Mouse (Mus musculus): ENCODE measurements at regions not wholly inside any gene's neighbourhood (a gene's known extent, or its start where the extent isn't known, plus 50 kb on each side); places are given as distances from the start of the nearest gene placed in this dataset.

- Histone ChIP-seq H3K4me2 (replicated peaks) (no peak overlapping the region), H3K9ac (replicated peaks) (no peak overlapping the region), H3K36me3 (no peaks in the 10 kb centered on the region), H3K9me3 (no peaks in the 10 kb centered on the region), H3K4me1 (no peaks in the 10 kb centered on the region), H3K4me3 (no peak overlapping the region), H3K27me3 (no peaks in the 10 kb centered on the region), H3K27ac (replicated peaks) (no peak overlapping the region)
- ATAC-seq (ENCODE audit: low FRiP score, low read depth) = no peak
- 68% methylated on average over 2 of the region's 2 CpGs for WGBS
These were observed 535.0 kb downstream of the 1700129C05Rik start for GRCm38 (mm10) chr14:58607734-58608133.

DNA sequence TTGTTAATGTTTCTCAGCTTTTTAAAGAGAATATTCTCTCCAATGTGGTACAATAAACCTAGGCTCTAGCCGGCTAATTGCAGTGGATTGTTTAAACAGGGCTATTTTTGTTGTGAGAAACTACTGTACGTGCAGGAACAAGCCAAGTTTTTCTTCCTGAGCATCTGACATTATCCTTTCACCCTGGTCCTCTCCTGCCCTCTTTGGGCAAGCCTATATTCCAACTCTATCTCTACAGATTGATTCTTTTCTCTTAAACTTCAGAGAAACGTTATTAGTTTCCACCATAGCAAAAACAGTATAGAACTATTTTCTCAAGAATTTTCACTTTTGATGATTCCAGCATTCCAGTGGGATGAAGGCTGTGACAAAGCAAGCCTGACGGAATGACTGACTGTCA is 535.2 kb downstream of the Fgf9 start:
- H3K27ac ChIP-seq (replicated peaks) = no peak overlapping the region
- no peaks in the 10 kb centered on the region for H3K4me1 ChIP-seq
- no peak overlapping the region for H3K9ac ChIP-seq (replicated peaks)
- no peaks in the 10 kb centered on the region for H3K36me3 ChIP-seq
- ATAC-seq (ENCODE audit: low FRiP score, low read depth) = no peak
- no peak overlapping the region for H3K4me2 ChIP-seq (replicated peaks)
- H3K4me3 ChIP-seq = no peak overlapping the region
- no peaks in the 10 kb centered on the region for H3K9me3 ChIP-seq
- 78% methylated on average over 4 of the region's 4 CpGs for WGBS
- H3K27me3 ChIP-seq = no peaks in the 10 kb centered on the region

- no peak overlapping the region for H3K9ac ChIP-seq (replicated peaks)
- no peak for ATAC-seq (ENCODE audit: low FRiP score, low read depth)
- 84% methylated on average over 3 of the region's 3 CpGs for WGBS
- no peaks in the 10 kb centered on the region for H3K9me3 ChIP-seq
- no peak overlapping the region for H3K4me3 ChIP-seq
- H3K27me3 ChIP-seq = no peaks in the 10 kb centered on the region
- no peak overlapping the region for H3K4me2 ChIP-seq (replicated peaks)
- no peaks in the 10 kb centered on the region for H3K36me3 ChIP-seq
- H3K4me1 ChIP-seq = no peaks in the 10 kb centered on the region
- H3K27ac ChIP-seq (replicated peaks) = no peak overlapping the region
These were observed 528.5 kb downstream of the Fgf9 start for GRCm38 (mm10) chr14:58598867-58599266.

DNA sequence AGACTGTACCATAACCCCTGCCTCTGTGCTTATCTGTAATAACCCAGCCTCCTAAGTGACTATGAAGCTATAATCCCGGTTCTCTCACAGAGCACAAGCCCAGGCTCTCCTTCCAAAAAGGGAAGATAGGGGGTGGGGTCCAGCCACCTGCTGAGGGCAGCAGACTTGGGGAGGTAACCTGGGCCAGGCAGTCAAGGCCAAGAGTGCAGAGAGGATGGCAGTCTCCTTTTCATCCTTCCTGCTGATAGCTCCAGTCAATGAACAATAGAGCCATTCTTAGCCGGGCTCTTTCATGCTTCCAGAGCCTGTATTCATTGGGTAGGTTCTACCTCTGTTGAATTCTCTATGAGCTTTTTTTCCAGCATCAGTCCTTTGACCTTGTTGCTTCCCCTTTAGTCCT is 527.5 kb downstream of the Fgf9 start:
- no peak overlapping the region for H3K4me3 ChIP-seq
- ATAC-seq (ENCODE audit: low FRiP score, low read depth) = no peak
- no peak overlapping the region for H3K9ac ChIP-seq (replicated peaks)
- no peaks in the 10 kb centered on the region for H3K36me3 ChIP-seq
- no peaks in the 10 kb centered on the region for H3K27me3 ChIP-seq
- no peaks in the 10 kb centered on the region for H3K4me1 ChIP-seq
- no peaks in the 10 kb centered on the region for H3K9me3 ChIP-seq
- no peak overlapping the region for H3K27ac ChIP-seq (replicated peaks)
- 26% methylated on average over 2 of the region's 2 CpGs for WGBS
- no peak overlapping the region for H3K4me2 ChIP-seq (replicated peaks)

DNA sequence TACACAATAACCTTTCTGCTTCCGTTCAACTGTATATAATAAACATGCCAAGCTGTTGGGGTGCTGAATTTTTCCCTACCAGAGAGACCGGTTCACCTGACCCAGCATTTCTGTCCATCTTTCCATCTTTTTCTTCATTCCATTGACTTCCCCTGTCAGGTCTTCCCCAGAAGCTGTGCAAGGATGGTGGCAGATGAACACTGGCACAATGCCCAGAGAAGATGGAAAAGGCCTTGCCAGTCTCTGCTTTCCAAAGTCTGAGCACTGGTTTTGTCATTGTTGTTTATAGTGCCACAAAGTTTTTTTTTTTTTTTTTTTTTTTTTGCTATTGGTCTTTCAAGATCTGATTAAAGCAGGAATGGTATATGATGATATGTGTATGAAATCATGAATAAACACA is 526.6 kb downstream of the Fgf9 start:
- no peak for ATAC-seq (ENCODE audit: low FRiP score, low read depth)

DNA sequence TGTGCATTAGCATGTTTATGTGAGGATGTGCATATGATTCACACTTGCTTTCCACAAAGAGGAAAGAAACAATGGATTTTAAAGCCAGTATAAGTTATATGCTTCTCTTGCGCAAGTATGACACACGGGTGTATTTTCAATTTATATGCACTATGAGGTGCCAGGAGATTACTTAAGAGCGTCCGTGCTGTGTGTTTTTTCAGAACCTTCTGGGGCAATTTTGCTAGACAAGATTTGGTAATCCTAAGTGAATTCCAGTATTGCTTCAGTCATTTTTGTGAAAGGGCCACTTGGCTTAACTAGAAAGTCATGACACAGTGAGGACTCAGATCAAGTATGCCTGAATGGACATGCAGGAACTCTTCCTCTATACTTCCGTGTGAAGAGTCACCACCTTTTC is 511.5 kb downstream of the Fgf9 start:
- no peaks in the 10 kb centered on the region for H3K4me1 ChIP-seq
- 92% methylated on average over 5 of the region's 5 CpGs for WGBS
- no peaks in the 10 kb centered on the region for H3K9me3 ChIP-seq
- no peak for ATAC-seq (ENCODE audit: low FRiP score, low read depth)
- H3K4me3 ChIP-seq = no peak overlapping the region
- H3K9ac ChIP-seq (replicated peaks) = no peak overlapping the region
- H3K36me3 ChIP-seq = no peaks in the 10 kb centered on the region
- no peak overlapping the region for H3K27ac ChIP-seq (replicated peaks)
- no peaks in the 10 kb centered on the region for H3K27me3 ChIP-seq
- H3K4me2 ChIP-seq (replicated peaks) = no peak overlapping the region

More for the DNA sequence above, 526.6 kb downstream of the Fgf9 start:
- Histone ChIP-seq H3K4me3 (no peak overlapping the region), H3K27ac (replicated peaks) (no peak overlapping the region), H3K9me3 (no peaks in the 10 kb centered on the region), H3K4me1 (no peaks in the 10 kb centered on the region), H3K9ac (replicated peaks) (no peak overlapping the region), H3K4me2 (replicated peaks) (no peak overlapping the region), H3K27me3 (no peaks in the 10 kb centered on the region), H3K36me3 (no peaks in the 10 kb centered on the region)
- WGBS = 90% methylated on average over 2 of the region's 2 CpGs

- Histone ChIP-seq H3K4me1 (no peaks in the 10 kb centered on the region), H3K27me3 (no peaks in the 10 kb centered on the region), H3K9me3 (no peaks in the 10 kb centered on the region)
These were observed 499.7 kb downstream of the Fgf9 start for GRCm38 (mm10) chr14:58570021-58570420.

GRCm38 (mm10) chr14:58567472-58567871 is 497.1 kb downstream of the Fgf9 start:
- Histone ChIP-seq H3K36me3 (no peaks in the 10 kb centered on the region), H3K9me3 (no peaks in the 10 kb centered on the region), H3K9ac (replicated peaks) (no peak overlapping the region), H3K4me2 (replicated peaks) (no peak overlapping the region), H3K4me3 (no peak overlapping the region), H3K27ac (replicated peaks) (no peak overlapping the region), H3K27me3 (no peaks in the 10 kb centered on the region), H3K4me1 (no peaks in the 10 kb centered on the region)
- no peak for ATAC-seq (ENCODE audit: low FRiP score, low read depth)

More at GRCm38 (mm10) chr14:58570021-58570420, 499.7 kb downstream of the Fgf9 start:
- H3K27ac ChIP-seq (replicated peaks) = no peak overlapping the region
- 87% methylated on average over 2 of the region's 2 CpGs for WGBS
- H3K36me3 ChIP-seq = no peaks in the 10 kb centered on the region
- no peak overlapping the region for H3K4me2 ChIP-seq (replicated peaks)
- H3K9ac ChIP-seq (replicated peaks) = no peak overlapping the region
- no peak overlapping the region for H3K4me3 ChIP-seq
- no peak for ATAC-seq (ENCODE audit: low FRiP score, low read depth)

DNA sequence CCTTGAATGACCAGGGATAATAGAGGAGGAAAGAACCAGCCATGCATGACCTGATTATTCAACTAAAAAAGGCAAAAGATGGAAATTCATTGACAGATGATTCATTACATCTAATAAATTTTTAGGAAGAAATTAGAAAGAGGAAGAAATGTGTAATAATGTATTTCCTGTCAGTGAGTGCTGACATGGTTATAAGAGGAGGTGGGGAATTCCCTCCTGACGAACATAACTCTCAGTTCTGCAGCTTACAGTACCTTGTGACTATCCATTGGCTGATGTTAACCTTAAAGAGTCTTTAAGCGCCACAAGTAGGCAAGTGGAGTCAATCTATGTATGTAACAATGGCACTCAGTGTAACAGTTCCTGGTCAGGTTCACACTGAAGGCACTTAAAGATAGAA is 492.7 kb downstream of the Fgf9 start:
- Histone ChIP-seq H3K27me3 (no peaks in the 10 kb centered on the region), H3K4me2 (replicated peaks) (no peak overlapping the region), H3K4me1 (no peaks in the 10 kb centered on the region), H3K4me3 (no peak overlapping the region), H3K9me3 (no peaks in the 10 kb centered on the region), H3K36me3 (no peaks in the 10 kb centered on the region), H3K9ac (replicated peaks) (no peak overlapping the region), H3K27ac (replicated peaks) (no peak overlapping the region)
- 84% methylated on average over 2 of the region's 2 CpGs for WGBS
- no peak for ATAC-seq (ENCODE audit: low FRiP score, low read depth)

GRCm38 (mm10) chr14:58550785-58551184 is 480.4 kb downstream of the Fgf9 start:
- Histone ChIP-seq H3K9me3 (no peaks in the 10 kb centered on the region), H3K36me3 (no peaks in the 10 kb centered on the region), H3K4me2 (replicated peaks) (no peak overlapping the region), H3K27me3 (peaks cover 42% of the 10 kb centered on the region), H3K27ac (replicated peaks) (no peak overlapping the region), H3K4me3 (no peak overlapping the region), H3K4me1 (no peaks in the 10 kb centered on the region), H3K9ac (replicated peaks) (no peak overlapping the region)
- WGBS = 47% methylated on average over 2 of the region's 2 CpGs
- ATAC-seq (ENCODE audit: low FRiP score, low read depth) = no peak

DNA sequence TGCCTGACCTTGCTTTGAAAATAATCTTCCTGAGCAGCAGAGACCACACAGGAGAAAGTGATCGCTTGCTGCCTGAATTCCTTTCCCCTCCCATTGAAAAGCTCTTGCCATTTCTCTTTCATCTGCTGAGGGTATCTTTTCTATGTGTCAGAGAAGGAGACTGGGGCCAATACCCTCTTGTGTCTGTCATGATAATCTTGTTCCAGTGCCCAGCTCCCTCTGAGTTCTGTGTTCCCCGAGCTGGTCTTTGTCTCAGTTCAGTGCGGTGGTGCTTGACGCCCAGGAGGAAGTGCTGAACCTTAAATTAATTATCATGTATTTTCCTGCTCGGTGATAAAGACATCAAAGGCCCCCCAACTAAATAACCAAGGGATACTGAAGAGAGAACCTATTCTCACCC is 475.4 kb downstream of the Fgf9 start:
- no peaks in the 10 kb centered on the region for H3K36me3 ChIP-seq
- H3K4me3 ChIP-seq = no peak overlapping the region
- H3K4me1 ChIP-seq = no peaks in the 10 kb centered on the region
- WGBS = 5% methylated on average over 5 of the region's 5 CpGs
- H3K9me3 ChIP-seq = no peaks in the 10 kb centered on the region
- no peak overlapping the region for H3K27ac ChIP-seq (replicated peaks)
- no peak overlapping the region for H3K4me2 ChIP-seq (replicated peaks)
- H3K9ac ChIP-seq (replicated peaks) = no peak overlapping the region
- H3K27me3 ChIP-seq = peaks cover 46% of the 10 kb centered on the region
- ATAC-seq (ENCODE audit: low FRiP score, low read depth) = no peak

DNA sequence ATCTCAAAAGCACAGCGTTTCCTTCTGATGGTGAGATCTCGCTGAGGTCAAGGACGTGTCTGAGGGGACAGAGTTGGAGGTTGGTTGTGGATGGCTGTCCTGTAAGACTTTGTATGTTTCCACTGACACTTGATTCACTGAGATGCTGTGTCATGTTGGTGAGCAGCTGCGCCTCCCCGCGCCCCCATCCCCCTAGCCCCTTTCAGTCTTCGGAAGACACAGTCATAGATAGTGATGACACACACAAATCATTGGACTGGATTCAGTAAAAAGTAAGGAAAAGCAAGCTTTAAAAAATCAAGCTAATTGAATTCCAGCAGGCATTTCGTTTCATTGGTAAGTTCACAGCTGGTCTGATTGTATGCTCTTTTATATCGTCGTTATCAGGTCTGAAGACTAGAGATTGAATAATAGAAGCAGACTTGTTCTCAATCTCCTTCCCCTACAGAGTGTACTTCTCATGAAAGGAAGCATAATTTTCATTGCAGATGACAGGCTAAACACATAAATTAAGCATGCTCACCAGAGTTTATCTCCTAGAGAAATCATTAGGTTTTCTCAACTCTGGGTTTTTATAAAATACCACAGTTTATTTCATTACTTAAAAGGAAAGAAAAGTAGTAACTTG is 472.9 kb downstream of the Fgf9 start:
- H3K9ac ChIP-seq (replicated peaks) = no peak overlapping the region
- H3K9me3 ChIP-seq = no peaks in the 10 kb centered on the region
- H3K36me3 ChIP-seq = no peaks in the 10 kb centered on the region
- no peak overlapping the region for H3K4me3 ChIP-seq
- no peak overlapping the region for H3K4me2 ChIP-seq (replicated peaks)
- H3K27me3 ChIP-seq = peaks cover 33% of the 10 kb centered on the region
- H3K4me1 ChIP-seq = no peaks in the 10 kb centered on the region
- 92% methylated on average over 10 of the region's 10 CpGs for WGBS
- no peak overlapping the region for H3K27ac ChIP-seq (replicated peaks)
- ATAC-seq (ENCODE audit: low FRiP score, low read depth) = no peak

DNA sequence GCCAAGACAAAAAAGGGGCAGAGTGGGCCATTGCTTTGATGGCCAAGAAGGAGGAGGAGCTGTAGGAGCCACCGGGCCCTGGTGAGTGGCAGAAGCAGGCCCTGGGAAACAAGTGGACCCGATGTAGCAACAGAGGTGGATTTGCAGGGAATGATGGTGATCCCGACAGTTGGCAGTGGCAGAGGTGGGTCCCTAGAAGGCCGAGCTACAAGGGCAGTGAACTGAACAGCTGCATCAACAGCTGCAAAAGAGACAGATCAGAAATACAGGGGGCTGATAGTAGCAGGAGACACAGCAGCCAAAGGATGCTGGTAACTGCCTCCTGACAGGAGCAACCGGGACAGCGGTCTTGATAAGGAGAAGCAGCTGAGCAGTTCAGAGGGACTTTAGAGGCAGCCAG is 467.8 kb downstream of the Fgf9 start:
- Histone ChIP-seq H3K9ac (replicated peaks) (no peak overlapping the region), H3K4me1 (no peaks in the 10 kb centered on the region), H3K27ac (replicated peaks) (no peak overlapping the region), H3K27me3 (no peaks in the 10 kb centered on the region), H3K4me3 (no peak overlapping the region), H3K36me3 (no peaks in the 10 kb centered on the region), H3K4me2 (replicated peaks) (no peak overlapping the region), H3K9me3 (no peaks in the 10 kb centered on the region)
- ATAC-seq (ENCODE audit: low FRiP score, low read depth) = no peak
- 80% methylated on average over 6 of the region's 6 CpGs for WGBS
